Comparison of ENCODE assay signal across 28 mouse cellular contexts in genomic region chr19:10935029-10935428, GRCm38 (mm10). TPM values are rescaled to one million over a fixed set of nuclear protein-coding genes. Genes with fewer than 3 reads are reported as not detected.
DNase-seq lines count a peak whose midpoint lies in the region; ATAC-seq and TF ChIP-seq lines count a peak whose summit lies in the region.
"Had no signal": no experiment of that assay in that cellular context is flagged by ENCODE, and none has a peak within 500 bp of the region (broad histone marks: within the 10 kb centered on the region; RNA-seq: fewer than 3 reads in every experiment).

No protein-coding gene starts in this region.

- no peaks in the 10 kb centered on the region for H3K27me3 ChIP-seq in forebrain, postnatal 0 days (ENCODE audit: insufficient read depth, low read length)
- H3K27me3 ChIP-seq in forebrain, embryonic 14.5 days (replicated peaks; ENCODE audit: control insufficient read depth, insufficient read depth, low read length) = 0 out of 2 replicates have a peak, but pooled peaks cover 3% of the 10 kb centered on the region
- H3K27me3 ChIP-seq in heart, embryonic 15.5 days = peaks cover 7% of the 10 kb centered on the region; the same call in 1 of the 2 replicates
- peaks cover 60% of the 10 kb centered on the region for H3K27me3 ChIP-seq in E14TG2a.4 (ENCODE audit: insufficient read depth, low read length)
- H3K27me3 ChIP-seq: embryonic facial prominence, embryonic 15.5 days; hindbrain, embryonic 15.5 days; limb, embryonic 12.5 days had no signal

- H3K9me3 ChIP-seq in forebrain, postnatal 0 days (ENCODE audit: low read length) = no peaks in the 10 kb centered on the region
- H3K9me3 ChIP-seq in forebrain, embryonic 14.5 days (replicated peaks; ENCODE audit: control insufficient read depth, low read length) = no peaks in the 10 kb centered on the region
- no peaks in the 10 kb centered on the region for H3K9me3 ChIP-seq in heart, embryonic 15.5 days (replicated peaks)
- peaks cover 5% of the 10 kb centered on the region; the same call in 1 of the 2 replicates for H3K9me3 ChIP-seq in E14TG2a.4 (ENCODE audit: low read length)
- H3K9me3 ChIP-seq: embryonic facial prominence, embryonic 15.5 days; hindbrain, embryonic 15.5 days; limb, embryonic 12.5 days; liver, embryonic 12.5 days had no signal

- H3K9ac ChIP-seq in forebrain, postnatal 0 days = no peak overlapping the region
- no peak overlapping the region for H3K9ac ChIP-seq in forebrain, embryonic 14.5 days (ENCODE audit: low read length)
- H3K9ac ChIP-seq in heart, embryonic 15.5 days = no peak overlapping the region
- H3K9ac ChIP-seq: embryonic facial prominence, embryonic 15.5 days; hindbrain, embryonic 15.5 days; limb, embryonic 12.5 days; liver, embryonic 12.5 days; lung, embryonic 14.5 days had no signal

- no peaks in the 10 kb centered on the region for H3K4me1 ChIP-seq in forebrain, postnatal 0 days (ENCODE audit: insufficient read depth)
- H3K4me1 ChIP-seq in forebrain, embryonic 14.5 days (ENCODE audit: control insufficient read depth, insufficient read depth, low read length) = no peaks in the 10 kb centered on the region
- peaks cover 17% of the 10 kb centered on the region; the same call in 1 of the 2 replicates for H3K4me1 ChIP-seq in heart, embryonic 15.5 days (replicated peaks)
- peaks cover 4% of the 10 kb centered on the region for H3K4me1 ChIP-seq in E14TG2a.4 (replicated peaks; ENCODE audit: low read depth, low read length)

- H3K4me2 ChIP-seq in forebrain, postnatal 0 days (ENCODE audit: low read depth) = no peak overlapping the region
- no peak overlapping the region for H3K4me2 ChIP-seq in forebrain, embryonic 14.5 days (ENCODE audit: low read length)
- H3K4me2 ChIP-seq in heart, embryonic 15.5 days = no peak overlapping the region
- H3K4me2 ChIP-seq: embryonic facial prominence, embryonic 15.5 days; hindbrain, embryonic 15.5 days; limb, embryonic 12.5 days; liver, embryonic 12.5 days; lung, embryonic 14.5 days had no signal

- no peak for DNase-seq in forebrain, postnatal 0 days
- no peak for DNase-seq in forebrain, embryonic 14.5 days (ENCODE audit: low spot score)
- no peak for DNase-seq in heart, postnatal 4 days
- DNase-seq in layer of hippocampus, adult 2 months (ENCODE audit: low spot score in 2 of 2) = peak in 1 of 2 experiments; percentile 46
- no peak for DNase-seq in layer of hippocampus, adult 11-12 months (ENCODE audit: low spot score)
- DNase-seq in neural tube, embryonic 10.5 days (ENCODE audit: extremely low spot score, low spot score) = no peak
- DNase-seq: adrenal gland, postnatal 14 days; cerebellum, adult 11 months; cerebellum, postnatal 14 days; embryo, embryonic 11 days; kidney, adult 8-10 months; kidney, postnatal 14 days; lung, embryonic 14.5 days; lung, postnatal 36 days; spleen, adult 18-20 months had no signal

- no peak overlapping the region for H3K4me3 ChIP-seq in forebrain, postnatal 0 days (ENCODE audit: low read depth, low read length)
- no peak overlapping the region for H3K4me3 ChIP-seq in forebrain, embryonic 14.5 days (ENCODE audit: low read depth, low read length)
- no peak overlapping the region for H3K4me3 ChIP-seq in heart, embryonic 15.5 days
- H3K4me3 ChIP-seq in layer of hippocampus, adult 2 months = no peak overlapping the region
- no peak overlapping the region for H3K4me3 ChIP-seq in E14TG2a.4 (replicated peaks; ENCODE audit: low read length)
- H3K4me3 ChIP-seq: embryonic facial prominence, embryonic 15.5 days; hindbrain, embryonic 15.5 days; limb, embryonic 12.5 days; liver, embryonic 12.5 days had no signal

- no peaks in the 10 kb centered on the region for H3K36me3 ChIP-seq in forebrain, postnatal 0 days (ENCODE audit: insufficient read depth)
- H3K36me3 ChIP-seq in forebrain, embryonic 14.5 days (ENCODE audit: control insufficient read depth, insufficient read depth, low read length) = no peaks in the 10 kb centered on the region
- H3K36me3 ChIP-seq in heart, embryonic 15.5 days = no peaks in the 10 kb centered on the region
- H3K36me3 ChIP-seq in E14TG2a.4 (ENCODE audit: insufficient read depth, low read length) = no peaks in the 10 kb centered on the region
- H3K36me3 ChIP-seq: embryonic facial prominence, embryonic 15.5 days; hindbrain, embryonic 15.5 days; limb, embryonic 12.5 days; liver, embryonic 12.5 days had no signal

- WGBS in forebrain, postnatal 0 days = 25% methylated on average over 5 of the region's 5 CpGs
- WGBS in forebrain, embryonic 14.5 days = 20% methylated on average over 5 of the region's 5 CpGs
- WGBS in heart, embryonic 15.5 days = 26% methylated on average over 5 of the region's 5 CpGs

- no peak overlapping the region for H3K27ac ChIP-seq in forebrain, postnatal 0 days (ENCODE audit: low read depth, low read length)
- no peak overlapping the region for H3K27ac ChIP-seq in forebrain, embryonic 14.5 days (ENCODE audit: low read depth, low read length)
- peak overlapping the region; percentile 60 for H3K27ac ChIP-seq in heart, embryonic 15.5 days
- H3K27ac ChIP-seq in layer of hippocampus, adult 2 months = peak overlapping the region; percentile 53; the same call in 1 of the 2 replicates
- H3K27ac ChIP-seq: embryonic facial prominence, embryonic 15.5 days; hindbrain, embryonic 15.5 days; limb, embryonic 12.5 days; liver, embryonic 12.5 days had no signal

- peak; percentile 26; the same call in 1 of the 2 replicates for ATAC-seq in forebrain, postnatal 0 days
- ATAC-seq in forebrain, embryonic 14.5 days = no peak
- ATAC-seq in heart, embryonic 15.5 days (replicated peaks; ENCODE audit: insufficient number of reproducible peaks, insufficient read depth, low FRiP score, low read depth) = 0 out of 2 replicates have a peak, but pooled peaks have one; percentile 40
- ATAC-seq: CD4-positive, CD25-positive, alpha-beta regulatory T cell, adult 4 months; liver, embryonic 12.5 days had no signal

- TF ChIP-seq CTCF in forebrain, postnatal 0 days (IDR thresholded peaks at IDR 0.05; ENCODE audit: low read depth) = no peak
- TF ChIP-seq CTCF in layer of hippocampus, adult 2 months (conservative IDR thresholded peaks at IDR 0.05) = no peak
- 0 out of 2 replicates have a peak, but pooled peaks have one; percentile 2 for TF ChIP-seq CTCF in E14TG2a.4 (conservative IDR thresholded peaks at IDR 0.05; ENCODE audit: low read length)

RNA-seq across cellular contexts. Expression of gene Ptgdr2, which starts 1.9 kb away (rescaled TPM):
- 0.57 and 0.77 TPM in 2 replicates for total RNA-seq in forebrain, postnatal 0 days (2014; rRNA removed)
- polyA plus RNA-seq in forebrain, postnatal 0 days (2015; fragmentation: Nextera tagmentation; extraction: Ambion mirVana) = 0.05 and 0.10 TPM in 2 replicates
- polyA plus RNA-seq in forebrain, embryonic 14.5 days (2014; fragmentation: Nextera tagmentation; extraction: Ambion mirVana) = 0.16 and 0.18 TPM in 2 replicates
- polyA plus RNA-seq in heart, embryonic 15.5 days (2015; fragmentation: Nextera tagmentation; extraction: Ambion mirVana) = 0.06 and 0.25 TPM in 2 replicates
- under 1 TPM; 0.09 to 0.12 TPM for total RNA-seq in heart, postnatal 4 days (2021)
- total RNA-seq in layer of hippocampus, adult 2 months (2021) = under 1 TPM in 1 of 2 experiments, not detected in 1; 0.25 TPM
- total RNA-seq: adrenal gland, postnatal 14 days; G1E; gastrocnemius, adult 8-10 months; granulocyte monocyte progenitor cell, adult 5-6 weeks; megakaryocyte-erythroid progenitor cell, adult 5-6 weeks had no signal
- polyA plus RNA-seq: CD4-positive, CD25-positive, alpha-beta regulatory T cell, adult 4 months; G1E; lung, embryonic 14.5 days had no signal

RNA-seq across cellular contexts. Expression of gene Ccdc86, which starts 14.0 kb away (rescaled TPM):
- total RNA-seq in forebrain, postnatal 0 days (2014; rRNA removed) = 6.2 and 6.8 TPM in 2 replicates
- 12.7 and 16.6 TPM in 2 replicates for polyA plus RNA-seq in forebrain, postnatal 0 days (2015; fragmentation: Nextera tagmentation; extraction: Ambion mirVana)
- 12.1 and 15.0 TPM in 2 replicates for polyA plus RNA-seq in forebrain, embryonic 14.5 days (2014; fragmentation: Nextera tagmentation; extraction: Ambion mirVana)
- 15.3 and 17.0 TPM in 2 replicates for polyA plus RNA-seq in heart, embryonic 15.5 days (2015; fragmentation: Nextera tagmentation; extraction: Ambion mirVana)
- total RNA-seq in heart, postnatal 4 days (2021) = 10 to 100 TPM; 10.6 to 11.3 TPM
- 1 to 10 TPM; 7.9 to 9.7 TPM for total RNA-seq in layer of hippocampus, adult 2 months (2021)

RNA-seq across cellular contexts. Expression of gene Zp1, which starts 14.6 kb away (rescaled TPM):
- 0.10 and 0.23 TPM in 2 replicates for total RNA-seq in forebrain, postnatal 0 days (2014; rRNA removed)
- polyA plus RNA-seq in forebrain, postnatal 0 days (2015; fragmentation: Nextera tagmentation; extraction: Ambion mirVana) = 0.59 and 0.68 TPM in 2 replicates
- polyA plus RNA-seq in forebrain, embryonic 14.5 days (2014; fragmentation: Nextera tagmentation; extraction: Ambion mirVana) = 0.99 TPM in 1 of 2 replicates, not detected in the other
- polyA plus RNA-seq in heart, embryonic 15.5 days (2015; fragmentation: Nextera tagmentation; extraction: Ambion mirVana) = not detected in 2 replicates
- not detected for total RNA-seq in heart, postnatal 4 days (2021)
- not detected for total RNA-seq in layer of hippocampus, adult 2 months (2021)
- total RNA-seq: adrenal gland, postnatal 14 days; G1E; gastrocnemius, adult 8-10 months; granulocyte monocyte progenitor cell, adult 5-6 weeks; megakaryocyte-erythroid progenitor cell, adult 5-6 weeks had no signal
- polyA plus RNA-seq: CD4-positive, CD25-positive, alpha-beta regulatory T cell, adult 4 months; embryonic facial prominence, embryonic 15.5 days; G1E; limb, embryonic 12.5 days; liver, embryonic 12.5 days; lung, embryonic 14.5 days; neural tube, embryonic 14.5 days had no signal

RNA-seq across cellular contexts. Expression of gene Ms4a10, which starts 39.4 kb away (rescaled TPM):
- total RNA-seq in forebrain, postnatal 0 days (2014; rRNA removed) = not detected in 2 replicates
- polyA plus RNA-seq in forebrain, postnatal 0 days (2015; fragmentation: Nextera tagmentation; extraction: Ambion mirVana) = not detected in 2 replicates
- not detected in 2 replicates for polyA plus RNA-seq in forebrain, embryonic 14.5 days (2014; fragmentation: Nextera tagmentation; extraction: Ambion mirVana)
- not detected in 2 replicates for polyA plus RNA-seq in heart, embryonic 15.5 days (2015; fragmentation: Nextera tagmentation; extraction: Ambion mirVana)
- total RNA-seq in heart, postnatal 4 days (2021) = not detected
- not detected for total RNA-seq in layer of hippocampus, adult 2 months (2021)
- total RNA-seq: G1E; gastrocnemius, adult 8-10 months; granulocyte monocyte progenitor cell, adult 5-6 weeks; left cerebral cortex, adult 8-10 months; megakaryocyte-erythroid progenitor cell, adult 5-6 weeks had no signal
- polyA plus RNA-seq: CD4-positive, CD25-positive, alpha-beta regulatory T cell, adult 4 months; hindbrain, embryonic 15.5 days; limb, embryonic 12.5 days; liver, embryonic 12.5 days; lung, embryonic 14.5 days; neural tube, embryonic 14.5 days had no signal

RNA-seq across cellular contexts. Expression of gene Prpf19, which starts 40.0 kb away (rescaled TPM):
- total RNA-seq in forebrain, postnatal 0 days (2014; rRNA removed) = 243 and 271 TPM in 2 replicates
- 35.6 and 36.9 TPM in 2 replicates for polyA plus RNA-seq in forebrain, postnatal 0 days (2015; fragmentation: Nextera tagmentation; extraction: Ambion mirVana)
- polyA plus RNA-seq in forebrain, embryonic 14.5 days (2014; fragmentation: Nextera tagmentation; extraction: Ambion mirVana) = 44.2 and 45.5 TPM in 2 replicates
- polyA plus RNA-seq in heart, embryonic 15.5 days (2015; fragmentation: Nextera tagmentation; extraction: Ambion mirVana) = 29.4 and 31.2 TPM in 2 replicates
- 100 to 1,000 TPM; 214 to 232 TPM for total RNA-seq in heart, postnatal 4 days (2021)
- total RNA-seq in layer of hippocampus, adult 2 months (2021) = 100 to 1,000 TPM; 196 to 198 TPM

Comparison
In these comparisons a context has a peak if more than half of its experiments do, and no peak if none do; other contexts are left out.
1. H3K27ac ChIP-seq: peak in heart, embryonic 15.5 days (single experiment) and layer of hippocampus, adult 2 months (single experiment); none in forebrain, postnatal 0 days (single experiment) and forebrain, embryonic 14.5 days (single experiment).